Mouse (Mus musculus) midbrain, embryonic 13.5 days (tissue): ENCODE results near the gene Reep6. TPM values are rescaled to one million over a fixed set of nuclear protein-coding genes. Genes with fewer than 3 reads are reported as not detected.

ENCODE experiments used
- ATAC-seq: fragments of 200-750 bp; cut with Nextera tagmentation; 2 replicates; pipeline ENCODE4 v1.8.0; 2017; ENCODE audit warnings: mild to moderate bottlenecking, moderate TSS enrichment, moderate library complexity
- H3K27ac ChIP-seq: fragments of 300-500 bp; sonication (generic); 2 replicates; pipeline ENCODE4 v1.5.1; 2015; ENCODE audit warnings: inconsistent platforms, mild to moderate bottlenecking, moderate library complexity
- H3K27me3 ChIP-seq: fragments of 300-500 bp; sonication (generic); 2 replicates; pipeline ENCODE4 v1.6.1; 2015; ENCODE audit warnings: mild to moderate bottlenecking, inconsistent platforms
- H3K36me3 ChIP-seq: fragments of 300-500 bp; sonication (generic); 2 replicates; pipeline ENCODE4 v1.6.1; 2015; ENCODE audit warnings: mild to moderate bottlenecking, inconsistent platforms
- H3K4me1 ChIP-seq: fragments of 300-500 bp; sonication (generic); replicated peaks from 2 replicates; pipeline ENCODE4 v1.6.1; 2015; ENCODE audit warnings: inconsistent platforms
- H3K4me2 ChIP-seq: fragments of 300-500 bp; sonication (generic); replicated peaks from 2 replicates; pipeline ENCODE4 v1.6.1; 2015; ENCODE audit warnings: moderate library complexity, mild to moderate bottlenecking, inconsistent platforms
- H3K4me3 ChIP-seq: fragments of 300-500 bp; sonication (generic); replicated peaks from 2 replicates; pipeline ENCODE4 v1.5.1; 2015; ENCODE audit warnings: mild to moderate bottlenecking, inconsistent platforms
- H3K9ac ChIP-seq: fragments of 300-500 bp; sonication (generic); replicated peaks from 2 replicates; pipeline ENCODE4 v1.6.1; 2015; ENCODE audit warnings: mild to moderate bottlenecking, inconsistent platforms
- H3K9me3 ChIP-seq: fragments of 300-500 bp; sonication (generic); 2 replicates; pipeline ENCODE4 v1.6.1; 2016; ENCODE audit warnings: mild to moderate bottlenecking, inconsistent platforms
- WGBS: fragments of 180-500 bp; shearing (Covaris S2); methylation state at CpG from one replicate; pipeline ENCODE4 v1.1.7; 2015; 5-methylcytosine and 5-hydroxymethylcytosine counted together
- polyA plus RNA-seq: library from polyadenylated mRNA; unstranded; fragments of >200 nt; fragmentation: Nextera tagmentation; extraction: Ambion mirVana; gene quantifications from 2 replicates; pipeline ENCODE4 v1.2.1, GENCODE M21; 2015

The Reep6 gene
- polyA plus RNA-seq, 1 experiment from 2014 or later = 3.1 TPM

GRCm38 (mm10) chr10:80348981-80349380 is 19.2 kb downstream of the Reep6 start:
- Histone ChIP-seq H3K27ac (no peak overlapping the region), H3K9me3 (no peaks in the 10 kb centered on the region), H3K27me3 (peaks cover 97% of the 10 kb centered on the region), H3K4me2 (no peak overlapping the region), H3K9ac (no peak overlapping the region), H3K4me1 (peaks cover 18% of the 10 kb centered on the region), H3K36me3 (no peaks in the 10 kb centered on the region), H3K4me3 (no peak overlapping the region)
- WGBS = 14% methylated on average over 26 of the region's 26 CpGs
- ATAC-seq = no peak

GRCm38 (mm10) chr10:80350292-80350691 is 20.5 kb downstream of the Reep6 start:
- Histone ChIP-seq H3K9me3 (no peaks in the 10 kb centered on the region), H3K27me3 (peaks cover 97% of the 10 kb centered on the region), H3K9ac (no peak overlapping the region), H3K4me1 (peaks cover 14% of the 10 kb centered on the region), H3K36me3 (no peaks in the 10 kb centered on the region), H3K27ac (no peak overlapping the region), H3K4me3 (no peak overlapping the region), H3K4me2 (no peak overlapping the region)
- 4% methylated on average over 7 of the region's 7 CpGs for WGBS
- peak; percentile 87 for ATAC-seq

- no peaks in the 10 kb centered on the region for H3K9me3 ChIP-seq
- peaks cover 99% of the 10 kb centered on the region for H3K27me3 ChIP-seq
- no peak overlapping the region for H3K4me2 ChIP-seq
- H3K27ac ChIP-seq = no peak overlapping the region
- ATAC-seq = no peak
- WGBS = 24% methylated on average over 11 of the region's 11 CpGs
- no peak overlapping the region for H3K9ac ChIP-seq
- no peak overlapping the region for H3K4me3 ChIP-seq
- H3K4me1 ChIP-seq = peaks cover 29% of the 10 kb centered on the region
- H3K36me3 ChIP-seq = no peaks in the 10 kb centered on the region
Measured at GRCm38 (mm10) chr10:80351896-80352295, 22.1 kb downstream of the Reep6 start.

- Histone ChIP-seq H3K9ac (no peak overlapping the region; the same call in 1 of the 2 replicates), H3K27me3 (peaks cover 99% of the 10 kb centered on the region), H3K4me3 (no peak overlapping the region), H3K4me2 (no peak overlapping the region), H3K36me3 (no peaks in the 10 kb centered on the region), H3K4me1 (peaks cover 26% of the 10 kb centered on the region), H3K9me3 (no peaks in the 10 kb centered on the region), H3K27ac (no peak overlapping the region)
- ATAC-seq = no peak
- WGBS = 63% methylated on average over 8 of the region's 8 CpGs
Measured at GRCm38 (mm10) chr10:80352727-80353126, 23.0 kb downstream of the Reep6 start.

- WGBS = 4% methylated on average over 9 of the region's 9 CpGs
- Histone ChIP-seq H3K4me3 (no peak overlapping the region), H3K27me3 (peaks cover 98% of the 10 kb centered on the region), H3K36me3 (no peaks in the 10 kb centered on the region), H3K4me1 (peaks cover 17% of the 10 kb centered on the region), H3K9me3 (no peaks in the 10 kb centered on the region), H3K27ac (no peak overlapping the region), H3K9ac (no peak overlapping the region), H3K4me2 (no peak overlapping the region)
- no peak for ATAC-seq
Measured at GRCm38 (mm10) chr10:80355431-80355830, 25.7 kb downstream of the Reep6 start.

GRCm38 (mm10) chr10:80356001-80356682 is 26.4 kb downstream of the Reep6 start, which contains the start of gene Plk5:
Gene Plk5, plus strand, starts transcription at chr10:80356459.
- H3K27ac ChIP-seq = no peak within 1 kb of the TSS
- H3K36me3 ChIP-seq = no peaks in the 10 kb centered on the region
- H3K9me3 ChIP-seq = no peaks in the 10 kb centered on the region
- H3K4me3 ChIP-seq = peak within 1 kb of the TSS; percentile 36
- H3K27me3 ChIP-seq = peaks cover 94% of the 10 kb centered on the region
- ATAC-seq = no peak
- peak within 1 kb of the TSS; percentile 21; the same call in 1 of the 2 replicates for H3K9ac ChIP-seq
- peak within 1 kb of the TSS; percentile 50 for H3K4me2 ChIP-seq
- 1% methylated on average over 50 of the region's 53 CpGs for WGBS
- peaks cover 17% of the 10 kb centered on the region for H3K4me1 ChIP-seq

- no peak for ATAC-seq
Measured at GRCm38 (mm10) chr10:80356737-80357136, 27.0 kb downstream of the Reep6 start.

GRCm38 (mm10) chr10:80357336-80357735 is 27.6 kb downstream of the Reep6 start:
- WGBS = 31% methylated on average over 7 of the region's 7 CpGs
- peak overlapping the region; percentile 46; the same call in 1 of the 2 replicates for H3K4me2 ChIP-seq
- H3K4me3 ChIP-seq = peak overlapping the region; percentile 28
- no peak overlapping the region for H3K9ac ChIP-seq
- no peaks in the 10 kb centered on the region for H3K36me3 ChIP-seq
- H3K9me3 ChIP-seq = no peaks in the 10 kb centered on the region
- H3K4me1 ChIP-seq = peaks cover 17% of the 10 kb centered on the region
- H3K27ac ChIP-seq = no peak overlapping the region
- peaks cover 82% of the 10 kb centered on the region for H3K27me3 ChIP-seq
- ATAC-seq = peak; percentile 6; the same call in 1 of the 2 replicates

More at GRCm38 (mm10) chr10:80356737-80357136, 27.0 kb downstream of the Reep6 start:
- H3K27me3 ChIP-seq = peaks cover 88% of the 10 kb centered on the region
- H3K4me1 ChIP-seq = peaks cover 17% of the 10 kb centered on the region
- no peak overlapping the region for H3K27ac ChIP-seq
- peak overlapping the region; percentile 21; the same call in 1 of the 2 replicates for H3K9ac ChIP-seq
- peak overlapping the region; percentile 36 for H3K4me3 ChIP-seq
- peak overlapping the region; percentile 50 for H3K4me2 ChIP-seq
- H3K9me3 ChIP-seq = no peaks in the 10 kb centered on the region
- H3K36me3 ChIP-seq = no peaks in the 10 kb centered on the region
- 1% methylated on average over 34 of the region's 34 CpGs for WGBS

- WGBS = 7% methylated on average over 31 of the region's 31 CpGs
- Histone ChIP-seq H3K36me3 (no peaks in the 10 kb centered on the region), H3K9ac (peak overlapping the region; percentile 42; the same call in 1 of the 2 replicates), H3K4me3 (peak overlapping the region; percentile 28), H3K4me1 (peaks cover 17% of the 10 kb centered on the region), H3K27me3 (peaks cover 80% of the 10 kb centered on the region), H3K9me3 (no peaks in the 10 kb centered on the region), H3K4me2 (peak overlapping the region; percentile 46), H3K27ac (no peak overlapping the region)
- peak; percentile 66 for ATAC-seq
Measured at GRCm38 (mm10) chr10:80357994-80358639, 28.4 kb downstream of the Reep6 start.

- Histone ChIP-seq H3K36me3 (no peaks in the 10 kb centered on the region), H3K27ac (no peak overlapping the region), H3K9ac (no peak overlapping the region; the same call in 1 of the 2 replicates), H3K27me3 (peaks cover 31% of the 10 kb centered on the region), H3K9me3 (no peaks in the 10 kb centered on the region), H3K4me2 (no peak overlapping the region), H3K4me3 (no peak overlapping the region), H3K4me1 (peaks cover 7% of the 10 kb centered on the region)
- 27% methylated on average over 6 of the region's 6 CpGs for WGBS
- ATAC-seq = peak; percentile 58; the same call in 1 of the 2 replicates
Measured at GRCm38 (mm10) chr10:80363734-80364133, 34.0 kb downstream of the Reep6 start.

GRCm38 (mm10) chr10:80365736-80366135 is 36.0 kb downstream of the Reep6 start:
- H3K27ac ChIP-seq = no peak overlapping the region
- peaks cover 12% of the 10 kb centered on the region; the same call in 1 of the 2 replicates for H3K27me3 ChIP-seq
- no peak overlapping the region for H3K4me3 ChIP-seq
- H3K4me1 ChIP-seq = peaks cover 7% of the 10 kb centered on the region
- ATAC-seq = no peak
- H3K9ac ChIP-seq = no peak overlapping the region
- H3K9me3 ChIP-seq = no peaks in the 10 kb centered on the region
- 69% methylated on average over 6 of the region's 6 CpGs for WGBS
- H3K4me2 ChIP-seq = no peak overlapping the region
- H3K36me3 ChIP-seq = no peaks in the 10 kb centered on the region

GRCm38 (mm10) chr10:80367954-80368353 is 38.2 kb downstream of the Reep6 start:
- Histone ChIP-seq H3K27ac (no peak overlapping the region), H3K4me1 (peaks cover 19% of the 10 kb centered on the region), H3K9me3 (no peaks in the 10 kb centered on the region), H3K9ac (no peak overlapping the region), H3K4me3 (no peak overlapping the region), H3K36me3 (no peaks in the 10 kb centered on the region), H3K27me3 (peaks cover 11% of the 10 kb centered on the region; the same call in 1 of the 2 replicates), H3K4me2 (no peak overlapping the region)
- no peak for ATAC-seq
- 64% methylated on average over 5 of the region's 5 CpGs for WGBS
